In genomic region chr16:69979813-69980527, GRCm38 (mm10) we compare ENCODE assay signal across 14 mouse cellular contexts.
A peak's percentile ranks its signal among the peaks of the same experiment; 100 is the strongest.
DNase-seq lines count a peak whose midpoint lies in the region; ATAC-seq and TF ChIP-seq lines count a peak whose summit lies in the region.
"Had no signal": no experiment of that assay in that cellular context is flagged by ENCODE, and none has a peak within 500 bp of the region (broad histone marks: within the 10 kb centered on the region; RNA-seq: fewer than 3 reads in every experiment).

No protein-coding gene starts in this region.

- no peaks in the 10 kb centered on the region for H3K4me1 ChIP-seq in kidney, postnatal 0 days (replicated peaks; ENCODE audit: insufficient read depth, low read length)
- H3K4me1 ChIP-seq in embryonic facial prominence, embryonic 14.5 days (ENCODE audit: control insufficient read depth, insufficient read depth, low read length) = no peaks in the 10 kb centered on the region
- H3K4me1 ChIP-seq in stomach, embryonic 15.5 days = no peaks in the 10 kb centered on the region
- H3K4me1 ChIP-seq: liver, embryonic 15.5 days; midbrain, embryonic 13.5 days had no signal

- peak; percentile 32 for DNase-seq in kidney, postnatal 0 days (ENCODE audit: low spot score)
- no peak for DNase-seq in kidney, adult 18-20 months
- peak; percentile 30 for DNase-seq in embryonic facial prominence, embryonic 14.5 days (ENCODE audit: low spot score)
- peak; percentile 63 for DNase-seq in hindlimb bud, embryonic 11.5 days (ENCODE audit: extremely low spot score, low read depth, low spot score)
- DNase-seq in gastrocnemius, postnatal 25 days = no peak
- DNase-seq: adrenal gland, postnatal 36 days; heart, postnatal 10 days; kidney, adult 9 months; left cerebral cortex, postnatal 4 days; thymus, adult 18-20 months had no signal

- no peak overlapping the region for H3K4me2 ChIP-seq in kidney, postnatal 0 days (ENCODE audit: low read length)
- no peak overlapping the region for H3K4me2 ChIP-seq in embryonic facial prominence, embryonic 14.5 days (ENCODE audit: low read depth, low read length)
- H3K4me2 ChIP-seq in stomach, embryonic 15.5 days = no peak overlapping the region
- H3K4me2 ChIP-seq: liver, embryonic 15.5 days; midbrain, embryonic 13.5 days had no signal

- ATAC-seq in kidney, postnatal 0 days (replicated peaks; ENCODE audit: low FRiP score, low read depth) = no peak
- 0 out of 2 replicates have a peak, but pooled peaks have one; percentile 41 for ATAC-seq in embryonic facial prominence, embryonic 14.5 days (ENCODE audit: low read depth)
- ATAC-seq in stomach, embryonic 15.5 days (ENCODE audit: insufficient read depth, low FRiP score, low read depth) = peak; percentile 65; the same call in 1 of the 2 replicates
- ATAC-seq in granulocyte monocyte progenitor cell, adult 5-6 weeks (replicated peaks; ENCODE audit: poor library complexity, severe bottlenecking) = no peak
- ATAC-seq: midbrain, embryonic 13.5 days had no signal

- no peak overlapping the region for H3K4me3 ChIP-seq in kidney, postnatal 0 days (replicated peaks; ENCODE audit: low read depth, low read length)
- no peak overlapping the region for H3K4me3 ChIP-seq in embryonic facial prominence, embryonic 14.5 days (ENCODE audit: low read depth, low read length)
- H3K4me3 ChIP-seq in stomach, embryonic 15.5 days (replicated peaks) = no peak overlapping the region
- H3K4me3 ChIP-seq: liver, embryonic 15.5 days; midbrain, embryonic 13.5 days had no signal

- H3K9ac ChIP-seq in kidney, postnatal 0 days (ENCODE audit: low read depth, low read length) = no peak overlapping the region
- H3K9ac ChIP-seq in embryonic facial prominence, embryonic 14.5 days (ENCODE audit: low read depth, low read length) = no peak overlapping the region
- no peak overlapping the region for H3K9ac ChIP-seq in stomach, embryonic 15.5 days
- H3K9ac ChIP-seq: liver, embryonic 15.5 days; midbrain, embryonic 13.5 days had no signal

- no peaks in the 10 kb centered on the region for H3K9me3 ChIP-seq in kidney, postnatal 0 days (replicated peaks; ENCODE audit: low read length)
- no peaks in the 10 kb centered on the region for H3K9me3 ChIP-seq in embryonic facial prominence, embryonic 14.5 days (ENCODE audit: control insufficient read depth, low read length)
- no peaks in the 10 kb centered on the region for H3K9me3 ChIP-seq in stomach, embryonic 15.5 days
- H3K9me3 ChIP-seq: liver, embryonic 15.5 days; midbrain, embryonic 13.5 days had no signal

- TF ChIP-seq CTCF in kidney, postnatal 0 days (IDR thresholded peaks at IDR 0.05; ENCODE audit: low read depth) = no peak

- no peaks in the 10 kb centered on the region for H3K36me3 ChIP-seq in kidney, postnatal 0 days (ENCODE audit: insufficient read depth, low read length)
- H3K36me3 ChIP-seq in embryonic facial prominence, embryonic 14.5 days (ENCODE audit: control insufficient read depth, insufficient read depth, low read length) = no peaks in the 10 kb centered on the region
- no peaks in the 10 kb centered on the region for H3K36me3 ChIP-seq in stomach, embryonic 15.5 days
- H3K36me3 ChIP-seq: liver, embryonic 15.5 days; midbrain, embryonic 13.5 days had no signal

- H3K27ac ChIP-seq in kidney, postnatal 0 days = no peak overlapping the region
- no peak overlapping the region for H3K27ac ChIP-seq in embryonic facial prominence, embryonic 14.5 days (replicated peaks; ENCODE audit: low read depth, low read length)
- no peak overlapping the region for H3K27ac ChIP-seq in stomach, embryonic 15.5 days
- H3K27ac ChIP-seq: liver, embryonic 15.5 days; midbrain, embryonic 13.5 days had no signal

- no peaks in the 10 kb centered on the region for H3K27me3 ChIP-seq in kidney, postnatal 0 days (ENCODE audit: insufficient read depth, low read length)
- H3K27me3 ChIP-seq in embryonic facial prominence, embryonic 14.5 days (replicated peaks; ENCODE audit: control insufficient read depth, insufficient read depth, low read length) = no peaks in the 10 kb centered on the region
- H3K27me3 ChIP-seq in stomach, embryonic 15.5 days (replicated peaks) = no peaks in the 10 kb centered on the region
- H3K27me3 ChIP-seq: liver, embryonic 15.5 days; midbrain, embryonic 13.5 days had no signal

- 25% methylated on average over 3 of the region's 3 CpGs for WGBS in kidney, postnatal 0 days
- WGBS in embryonic facial prominence, embryonic 14.5 days = 61% methylated on average over 3 of the region's 3 CpGs
- WGBS in stomach, embryonic 15.5 days = 38% methylated on average over 3 of the region's 3 CpGs

Comparison
In these comparisons a context has a peak if more than half of its experiments do, and no peak if none do; other contexts are left out.
1. DNase-seq: peak in kidney, postnatal 0 days (single experiment), embryonic facial prominence, embryonic 14.5 days (single experiment) and hindlimb bud, embryonic 11.5 days (single experiment); none in kidney, adult 18-20 months (single experiment) and gastrocnemius, postnatal 25 days (single experiment).
2. ATAC-seq: peak in embryonic facial prominence, embryonic 14.5 days (single experiment) and stomach, embryonic 15.5 days (single experiment); none in kidney, postnatal 0 days (single experiment) and granulocyte monocyte progenitor cell, adult 5-6 weeks (single experiment).